Mouse (Mus musculus) cortical plate, adult 2 months (tissue): ENCODE data around the gene Pard3b.

Source experiments
- CTCF ChIP-seq: fragments of 200-500 bp; IDR thresholded peaks from 2 replicates; pipeline ENCODE4 v1.5.1; 2011; ENCODE audit warnings: mild to moderate bottlenecking, control low read depth, low read length; ENCODE audit not compliant: insufficient read depth; ENCODE audit errors: extremely low read depth
- POLR2A ChIP-seq: fragments of 200-500 bp; IDR thresholded peaks from 2 replicates; pipeline ENCODE4 v1.6.1; 2011; ENCODE audit warnings: mild to moderate bottlenecking, low read length, control low read depth; ENCODE audit not compliant: insufficient read depth; ENCODE audit errors: extremely low read depth

DNA sequence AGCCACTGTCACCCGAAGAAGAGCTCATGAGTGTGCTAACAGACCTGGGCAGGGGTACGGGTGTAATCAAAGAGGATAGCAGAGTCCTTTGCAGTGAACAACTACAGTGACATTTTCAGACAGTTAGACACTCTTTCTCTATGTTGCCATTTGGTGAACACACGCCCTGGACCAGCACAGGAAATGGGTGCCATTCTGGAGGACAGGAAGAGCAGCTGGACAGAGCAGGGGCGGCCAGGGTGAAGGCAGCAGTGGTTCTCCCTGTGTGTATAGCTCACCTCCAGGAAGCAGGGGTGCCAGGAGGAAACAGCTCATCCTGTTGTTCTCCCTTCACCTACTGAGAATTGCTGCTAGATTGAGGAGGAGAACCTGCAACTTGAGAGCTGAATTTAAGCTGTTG is 773.4 kb downstream of the Pard3b start:
- TF ChIP-seq CTCF (no peak), POLR2A (no peak)
